Mouse (Mus musculus): ENCODE results near the gene Tmem131l. TPM values are rescaled to one million over a fixed set of nuclear protein-coding genes. Genes with fewer than 3 reads are reported as not detected.
A peak's percentile ranks its signal among the peaks of the same experiment; 100 is the strongest.

Gene Tmem131l
- polyA plus RNA-seq, 1 experiment from 2014 or later: 123 TPM

GRCm38 (mm10) chr3:83982821-83983220 lies 57.2 kb downstream of the Tmem131l start:
- Histone ChIP-seq H3K4me2 (ENCODE audit: low read length) (no peak overlapping the region), H3K9ac (ENCODE audit: low read length) (no peak overlapping the region), H3K4me1 (ENCODE audit: control insufficient read depth, insufficient read depth, low read length) (peaks cover 85% of the 10 kb centered on the region), H3K27me3 (replicated peaks; ENCODE audit: control insufficient read depth, insufficient read depth, low read length) (no peaks in the 10 kb centered on the region), H3K9me3 (replicated peaks; ENCODE audit: control insufficient read depth, low read length) (no peaks in the 10 kb centered on the region), H3K36me3 (ENCODE audit: control insufficient read depth, insufficient read depth, low read length) (no peaks in the 10 kb centered on the region), H3K4me3 (ENCODE audit: low read depth, low read length) (no peak overlapping the region), H3K27ac (ENCODE audit: low read depth, low read length) (peak overlapping the region; percentile 90)
- ATAC-seq (no peak), DNase-seq (ENCODE audit: low spot score) (peak; percentile 53)
- 4% methylated on average over 4 of the region's 4 CpGs for WGBS

- Histone ChIP-seq H3K9ac (ENCODE audit: low read length) (peak overlapping the region; percentile 29; the same call in 1 of the 2 replicates), H3K4me1 (ENCODE audit: control insufficient read depth, insufficient read depth, low read length) (peaks cover 80% of the 10 kb centered on the region), H3K4me2 (ENCODE audit: low read length) (peak overlapping the region; percentile 18), H3K36me3 (ENCODE audit: control insufficient read depth, insufficient read depth, low read length) (no peaks in the 10 kb centered on the region), H3K27me3 (replicated peaks; ENCODE audit: control insufficient read depth, insufficient read depth, low read length) (no peaks in the 10 kb centered on the region), H3K9me3 (replicated peaks; ENCODE audit: control insufficient read depth, low read length) (no peaks in the 10 kb centered on the region), H3K4me3 (ENCODE audit: low read depth, low read length) (no peak overlapping the region), H3K27ac (ENCODE audit: low read depth, low read length) (peak overlapping the region; percentile 98)
- WGBS: under 1% methylated on average over 6 of the region's 6 CpGs
- ATAC-seq: peak; percentile 92
- DNase-seq (ENCODE audit: low spot score): peak; percentile 97
Observed at GRCm38 (mm10) chr3:83980231-83980872, 59.6 kb downstream of the Tmem131l start.

DNA sequence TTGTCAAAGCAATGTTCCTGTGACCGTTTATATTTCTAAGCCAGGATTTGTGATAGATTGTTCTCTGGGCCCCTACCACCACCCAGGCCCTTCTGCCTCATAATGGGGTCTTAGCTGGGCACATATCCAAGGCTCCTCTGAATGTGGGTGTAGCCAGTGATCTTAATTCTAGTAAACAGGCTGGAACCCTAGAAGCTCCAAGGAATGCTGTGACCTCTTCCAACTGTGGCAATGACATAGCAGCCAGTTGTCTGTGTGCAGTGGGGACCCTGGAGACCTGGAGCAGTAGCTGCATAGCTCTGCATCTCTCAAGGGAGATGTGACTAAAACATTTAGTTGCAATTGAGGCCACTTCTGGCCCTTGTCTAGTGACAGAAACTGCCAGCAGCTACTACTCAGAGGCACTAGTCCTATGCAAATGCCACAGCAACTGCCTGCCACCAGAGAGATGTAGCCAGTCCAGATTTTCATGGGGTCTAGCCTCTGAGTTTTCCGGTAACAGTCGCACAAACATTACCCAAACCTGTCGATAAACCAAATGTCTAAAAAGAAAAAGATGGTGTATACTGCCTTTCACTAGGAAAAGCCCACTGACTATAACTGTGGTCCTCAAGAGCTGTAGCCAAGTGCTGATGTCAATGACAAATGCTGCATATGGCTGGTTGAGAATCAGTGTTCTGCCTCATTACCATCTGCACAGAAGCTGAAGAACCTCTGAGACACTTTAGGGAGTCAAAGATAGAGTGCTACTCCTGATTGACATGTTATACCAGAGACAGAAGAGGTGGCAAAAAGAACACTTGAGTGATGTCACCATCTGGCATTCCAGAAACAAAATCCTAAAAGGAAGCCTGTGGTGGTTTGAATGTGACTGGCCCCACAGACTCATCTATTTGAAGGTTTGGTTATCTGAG lies 61.2 kb downstream of the Tmem131l start:
- Histone ChIP-seq H3K4me2 (ENCODE audit: low read length) (no peak overlapping the region; the same call in 1 of the 2 replicates), H3K27me3 (replicated peaks; ENCODE audit: control insufficient read depth, insufficient read depth, low read length) (no peaks in the 10 kb centered on the region), H3K36me3 (ENCODE audit: control insufficient read depth, insufficient read depth, low read length) (no peaks in the 10 kb centered on the region), H3K4me3 (ENCODE audit: low read depth, low read length) (no peak overlapping the region), H3K9me3 (replicated peaks; ENCODE audit: control insufficient read depth, low read length) (no peaks in the 10 kb centered on the region), H3K4me1 (ENCODE audit: control insufficient read depth, insufficient read depth, low read length) (peaks cover 76% of the 10 kb centered on the region), H3K27ac (ENCODE audit: low read depth, low read length) (peak overlapping the region; percentile 98), H3K9ac (ENCODE audit: low read length) (no peak overlapping the region)
- peak; percentile 73 for DNase-seq (ENCODE audit: low spot score)
- ATAC-seq: 0 out of 2 replicates have a peak, but pooled peaks have one; percentile 1
- WGBS: 48% methylated on average over 4 of the region's 4 CpGs

GRCm38 (mm10) chr3:83977817-83978216 lies 62.2 kb downstream of the Tmem131l start:
- no peaks in the 10 kb centered on the region for H3K27me3 ChIP-seq (replicated peaks; ENCODE audit: control insufficient read depth, insufficient read depth, low read length)
- peaks cover 73% of the 10 kb centered on the region for H3K4me1 ChIP-seq (ENCODE audit: control insufficient read depth, insufficient read depth, low read length)
- H3K4me3 ChIP-seq (ENCODE audit: low read depth, low read length): no peak overlapping the region
- no peak overlapping the region for H3K9ac ChIP-seq (ENCODE audit: low read length)
- no peaks in the 10 kb centered on the region for H3K36me3 ChIP-seq (ENCODE audit: control insufficient read depth, insufficient read depth, low read length)
- no peak overlapping the region for H3K4me2 ChIP-seq (ENCODE audit: low read length)
- peak overlapping the region; percentile 98 for H3K27ac ChIP-seq (ENCODE audit: low read depth, low read length)
- H3K9me3 ChIP-seq (replicated peaks; ENCODE audit: control insufficient read depth, low read length): no peaks in the 10 kb centered on the region
- 30% methylated on average over 3 of the region's 3 CpGs for WGBS
- DNase-seq (ENCODE audit: low spot score): no peak
- no peak for ATAC-seq

DNA sequence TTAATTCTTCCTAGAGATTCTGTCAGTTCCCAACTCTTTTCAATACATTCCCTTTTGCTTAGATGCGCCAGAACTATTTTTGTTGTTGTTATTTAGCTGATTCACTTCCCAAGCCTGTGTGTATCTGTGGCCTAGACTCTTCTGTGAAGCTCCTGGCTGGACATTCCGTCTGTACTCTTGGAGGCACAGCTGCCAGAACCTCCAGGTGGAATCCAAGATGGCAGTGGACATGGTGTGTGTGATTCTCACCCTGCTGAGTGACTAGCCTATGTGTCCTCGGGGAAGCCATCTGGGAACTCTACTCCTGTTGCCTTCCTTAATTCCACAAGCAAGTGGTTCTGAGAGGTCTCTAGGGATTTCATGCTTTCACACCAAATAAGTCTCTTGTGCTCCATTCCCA lies 63.8 kb downstream of the Tmem131l start:
- no peak for DNase-seq (ENCODE audit: low spot score)
- ATAC-seq: no peak
- peaks cover 74% of the 10 kb centered on the region for H3K4me1 ChIP-seq (ENCODE audit: control insufficient read depth, insufficient read depth, low read length)

GRCm38 (mm10) chr3:83973339-83973738 lies 66.6 kb downstream of the Tmem131l start:
- Histone ChIP-seq H3K9ac (ENCODE audit: low read length) (no peak overlapping the region), H3K4me2 (ENCODE audit: low read length) (no peak overlapping the region), H3K27me3 (replicated peaks; ENCODE audit: control insufficient read depth, insufficient read depth, low read length) (no peaks in the 10 kb centered on the region), H3K4me3 (ENCODE audit: low read depth, low read length) (no peak overlapping the region), H3K36me3 (ENCODE audit: control insufficient read depth, insufficient read depth, low read length) (no peaks in the 10 kb centered on the region), H3K27ac (ENCODE audit: low read depth, low read length) (no peak overlapping the region), H3K4me1 (ENCODE audit: control insufficient read depth, insufficient read depth, low read length) (peaks cover 59% of the 10 kb centered on the region), H3K9me3 (replicated peaks; ENCODE audit: control insufficient read depth, low read length) (no peaks in the 10 kb centered on the region)
- 62% methylated on average over 2 of the region's 2 CpGs for WGBS
- DNase-seq (ENCODE audit: low spot score): no peak
- ATAC-seq: no peak

More for the DNA sequence above, 63.8 kb downstream of the Tmem131l start:
- no peak overlapping the region for H3K4me2 ChIP-seq (ENCODE audit: low read length)
- no peaks in the 10 kb centered on the region for H3K9me3 ChIP-seq (replicated peaks; ENCODE audit: control insufficient read depth, low read length)
- no peaks in the 10 kb centered on the region for H3K36me3 ChIP-seq (ENCODE audit: control insufficient read depth, insufficient read depth, low read length)
- H3K27me3 ChIP-seq (replicated peaks; ENCODE audit: control insufficient read depth, insufficient read depth, low read length): no peaks in the 10 kb centered on the region
- no peak overlapping the region for H3K9ac ChIP-seq (ENCODE audit: low read length)
- no peak overlapping the region for H3K4me3 ChIP-seq (ENCODE audit: low read depth, low read length)
- H3K27ac ChIP-seq (ENCODE audit: low read depth, low read length): peak overlapping the region; percentile 23; the same call in 1 of the 2 replicates
- WGBS: 64% methylated on average over 3 of the region's 3 CpGs

DNA sequence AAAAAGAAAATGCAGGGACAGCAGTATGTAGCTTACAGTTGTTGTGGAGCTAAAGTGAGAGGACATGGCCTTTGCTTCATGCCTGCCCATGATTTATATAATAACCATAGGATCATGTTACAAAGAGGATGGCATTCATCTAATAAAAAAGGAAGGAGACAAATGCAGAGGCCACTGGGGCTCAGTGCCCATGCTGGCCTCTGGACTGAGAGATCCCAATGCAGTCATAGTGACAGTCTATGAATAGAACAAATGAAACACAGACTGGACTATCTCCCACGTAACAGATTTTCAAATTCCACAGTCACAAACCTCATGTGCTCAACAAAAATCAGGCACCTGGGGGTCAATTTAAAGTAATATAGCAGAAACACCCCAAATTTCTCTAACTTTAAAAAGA lies 69.3 kb downstream of the Tmem131l start:
- Histone ChIP-seq H3K27ac (ENCODE audit: low read depth, low read length) (no peak overlapping the region), H3K9me3 (replicated peaks; ENCODE audit: control insufficient read depth, low read length) (no peaks in the 10 kb centered on the region), H3K27me3 (replicated peaks; ENCODE audit: control insufficient read depth, insufficient read depth, low read length) (no peaks in the 10 kb centered on the region), H3K4me1 (ENCODE audit: control insufficient read depth, insufficient read depth, low read length) (peaks cover 39% of the 10 kb centered on the region), H3K4me2 (ENCODE audit: low read length) (no peak overlapping the region), H3K36me3 (ENCODE audit: control insufficient read depth, insufficient read depth, low read length) (0 out of 2 replicates have a peak, but pooled peaks cover 3% of the 10 kb centered on the region), H3K4me3 (ENCODE audit: low read depth, low read length) (no peak overlapping the region), H3K9ac (ENCODE audit: low read length) (no peak overlapping the region)
- 41% methylated on average over 1 of the region's 1 CpGs for WGBS
- ATAC-seq (no peak), DNase-seq (ENCODE audit: low spot score) (no peak)

DNA sequence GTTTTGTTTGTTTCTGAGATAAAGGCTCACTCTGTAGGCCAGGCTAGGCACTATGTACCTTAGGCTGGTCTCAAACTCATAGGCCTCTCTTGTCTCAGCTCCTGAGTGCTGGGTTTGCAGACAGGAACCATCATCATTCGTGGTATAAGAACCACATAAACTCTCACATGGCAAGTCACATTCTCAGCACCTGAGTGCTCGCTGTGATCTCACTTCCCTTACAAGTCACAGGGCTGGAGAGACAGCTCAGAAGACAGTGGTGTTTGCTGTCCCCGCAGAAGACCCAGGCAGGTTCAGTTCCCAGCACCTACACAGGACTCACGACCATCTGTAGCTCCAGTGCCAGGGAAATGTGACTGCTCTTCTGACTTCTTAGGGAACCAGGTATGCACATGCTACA lies 70.9 kb downstream of the Tmem131l start:
- WGBS: 89% methylated on average over 4 of the region's 4 CpGs
- H3K4me1 ChIP-seq (ENCODE audit: control insufficient read depth, insufficient read depth, low read length): peaks cover 32% of the 10 kb centered on the region
- no peak overlapping the region for H3K27ac ChIP-seq (ENCODE audit: low read depth, low read length)
- H3K4me3 ChIP-seq (ENCODE audit: low read depth, low read length): no peak overlapping the region
- ATAC-seq: no peak
- H3K4me2 ChIP-seq (ENCODE audit: low read length): no peak overlapping the region
- H3K9me3 ChIP-seq (replicated peaks; ENCODE audit: control insufficient read depth, low read length): no peaks in the 10 kb centered on the region
- no peak for DNase-seq (ENCODE audit: low spot score)
- no peaks in the 10 kb centered on the region for H3K27me3 ChIP-seq (replicated peaks; ENCODE audit: control insufficient read depth, insufficient read depth, low read length)
- H3K9ac ChIP-seq (ENCODE audit: low read length): no peak overlapping the region
- H3K36me3 ChIP-seq (ENCODE audit: control insufficient read depth, insufficient read depth, low read length): peaks cover 3% of the 10 kb centered on the region; the same call in 1 of the 2 replicates

Measured in forebrain, embryonic 14.5 days (tissue).